Mouse (Mus musculus): Measurements from ENCODE around the gene Rae1. TPM values are rescaled to one million over a fixed set of nuclear protein-coding genes. Genes with fewer than 3 reads are reported as not detected.

Gene Rae1
- polyA plus RNA-seq, 1 experiment from 2014 or later, result 95.8 TPM

DNA sequence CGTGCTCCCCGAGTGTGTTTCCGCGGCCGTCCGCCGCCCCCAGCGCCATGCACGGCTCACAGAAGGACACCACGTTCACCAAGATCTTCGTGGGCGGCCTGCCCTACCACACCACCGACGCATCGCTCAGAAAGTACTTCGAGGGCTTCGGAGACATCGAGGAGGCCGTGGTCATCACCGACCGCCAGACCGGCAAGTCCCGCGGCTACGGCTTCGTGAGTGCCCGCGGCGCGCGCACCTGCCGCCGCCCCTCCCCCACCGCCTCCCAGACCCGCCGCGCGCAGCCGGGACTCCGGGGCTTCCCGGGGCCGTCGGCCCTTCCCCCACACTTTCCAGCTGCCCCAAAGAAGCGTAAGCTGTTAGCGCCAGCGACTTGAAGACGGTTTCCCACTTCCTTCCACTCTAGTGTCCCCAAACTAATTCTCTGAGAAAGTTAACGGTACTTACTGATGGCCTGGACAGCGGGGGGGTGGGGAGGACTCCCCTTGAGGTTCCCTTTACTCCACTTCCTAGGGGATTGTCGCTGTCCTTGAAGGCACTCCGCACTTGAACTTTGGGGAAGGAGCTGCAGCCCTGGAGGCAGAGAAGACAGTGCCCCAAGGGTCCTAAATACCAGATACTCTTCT lies 22.3 kb downstream of the Rae1 start:
- Histone ChIP-seq H3K9me3 (replicated peaks; ENCODE audit: control insufficient read depth, low read length) (no peaks in the 10 kb centered on the region), H3K27ac (ENCODE audit: low read length) (peak overlapping the region; percentile 80), H3K4me1 (ENCODE audit: control insufficient read depth, insufficient read depth, low read length) (peaks cover 70% of the 10 kb centered on the region), H3K9ac (ENCODE audit: low read length) (peak overlapping the region; percentile 82), H3K36me3 (ENCODE audit: control insufficient read depth, insufficient read depth) (peaks cover 14% of the 10 kb centered on the region; the same call in 1 of the 2 replicates), H3K4me2 (ENCODE audit: low read depth, low read length) (peak overlapping the region; percentile 91), H3K4me3 (ENCODE audit: low read length) (peak overlapping the region; percentile 91), H3K27me3 (ENCODE audit: control insufficient read depth, insufficient read depth, low read length) (no peaks in the 10 kb centered on the region)
- WGBS, result under 1% methylated on average over 48 of the region's 51 CpGs
- 0 out of 2 replicates have a peak, but pooled peaks have one; percentile 11 for ATAC-seq (replicated peaks; ENCODE audit: extremely low read depth, insufficient read depth, low FRiP score)

DNA sequence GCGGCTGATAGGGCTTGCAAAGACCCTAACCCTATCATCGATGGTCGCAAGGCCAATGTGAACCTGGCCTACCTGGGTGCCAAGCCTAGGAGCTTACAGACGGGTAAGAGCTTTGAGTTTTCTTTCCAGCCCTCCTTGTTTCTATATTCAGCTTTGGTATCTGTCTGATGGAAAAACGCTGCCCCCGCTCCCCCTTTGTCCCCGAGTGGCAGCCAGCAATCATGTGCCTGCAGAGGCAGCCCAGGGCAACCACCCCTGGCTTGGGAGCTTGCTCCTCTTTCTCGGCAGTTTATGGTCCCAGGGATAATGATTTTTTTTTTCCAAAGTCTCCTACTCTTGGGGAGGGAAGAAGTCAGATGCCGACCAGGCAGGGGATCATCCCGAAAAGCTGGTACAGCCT lies 22.9 kb downstream of the Rae1 start:
- WGBS, result 20% methylated on average over 10 of the region's 10 CpGs
- ATAC-seq (replicated peaks; ENCODE audit: extremely low read depth, insufficient read depth, low FRiP score), result no peak
- peak overlapping the region; percentile 82 for H3K9ac ChIP-seq (ENCODE audit: low read length)
- no peaks in the 10 kb centered on the region for H3K27me3 ChIP-seq (ENCODE audit: control insufficient read depth, insufficient read depth, low read length)
- peaks cover 17% of the 10 kb centered on the region; the same call in 1 of the 2 replicates for H3K36me3 ChIP-seq (ENCODE audit: control insufficient read depth, insufficient read depth)
- no peaks in the 10 kb centered on the region for H3K9me3 ChIP-seq (replicated peaks; ENCODE audit: control insufficient read depth, low read length)
- peak overlapping the region; percentile 80 for H3K27ac ChIP-seq (ENCODE audit: low read length)
- H3K4me1 ChIP-seq (ENCODE audit: control insufficient read depth, insufficient read depth, low read length), result peaks cover 74% of the 10 kb centered on the region
- peak overlapping the region; percentile 91 for H3K4me2 ChIP-seq (ENCODE audit: low read depth, low read length)
- peak overlapping the region; percentile 91 for H3K4me3 ChIP-seq (ENCODE audit: low read length)

DNA sequence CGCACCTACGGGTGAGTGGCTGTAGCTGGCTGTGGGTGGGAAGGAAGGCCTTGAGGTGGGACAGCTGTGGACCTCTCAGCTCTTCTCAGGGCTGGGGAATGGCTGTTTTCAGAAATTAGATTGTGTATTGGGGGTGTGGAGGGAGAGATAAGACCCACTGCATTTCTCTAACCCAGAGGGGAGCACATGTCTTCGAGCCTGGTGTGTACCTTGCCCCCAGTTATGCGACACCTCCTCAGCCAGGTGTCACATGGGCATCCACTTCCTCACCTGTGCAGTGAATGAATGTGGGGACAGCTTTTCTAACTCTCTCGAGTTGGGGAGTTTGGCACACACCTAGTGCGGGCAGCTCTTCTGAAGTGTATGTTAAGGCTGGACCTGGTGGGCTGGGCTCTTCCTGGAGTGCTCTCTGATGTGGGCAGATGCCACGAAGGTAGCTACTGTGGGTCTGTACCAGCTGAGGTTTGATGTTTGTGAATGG lies 23.5 kb downstream of the Rae1 start:
- ATAC-seq (replicated peaks; ENCODE audit: extremely low read depth, insufficient read depth, low FRiP score), result no peak
- Histone ChIP-seq H3K4me3 (ENCODE audit: low read length) (peak overlapping the region; percentile 91), H3K27me3 (ENCODE audit: control insufficient read depth, insufficient read depth, low read length) (no peaks in the 10 kb centered on the region), H3K36me3 (ENCODE audit: control insufficient read depth, insufficient read depth) (peaks cover 23% of the 10 kb centered on the region; the same call in 1 of the 2 replicates), H3K27ac (ENCODE audit: low read length) (peak overlapping the region; percentile 80), H3K9me3 (replicated peaks; ENCODE audit: control insufficient read depth, low read length) (no peaks in the 10 kb centered on the region), H3K4me1 (ENCODE audit: control insufficient read depth, insufficient read depth, low read length) (peaks cover 74% of the 10 kb centered on the region), H3K4me2 (ENCODE audit: low read depth, low read length) (peak overlapping the region; percentile 91), H3K9ac (ENCODE audit: low read length) (peak overlapping the region; percentile 82)
- 57% methylated on average over 7 of the region's 7 CpGs for WGBS

DNA sequence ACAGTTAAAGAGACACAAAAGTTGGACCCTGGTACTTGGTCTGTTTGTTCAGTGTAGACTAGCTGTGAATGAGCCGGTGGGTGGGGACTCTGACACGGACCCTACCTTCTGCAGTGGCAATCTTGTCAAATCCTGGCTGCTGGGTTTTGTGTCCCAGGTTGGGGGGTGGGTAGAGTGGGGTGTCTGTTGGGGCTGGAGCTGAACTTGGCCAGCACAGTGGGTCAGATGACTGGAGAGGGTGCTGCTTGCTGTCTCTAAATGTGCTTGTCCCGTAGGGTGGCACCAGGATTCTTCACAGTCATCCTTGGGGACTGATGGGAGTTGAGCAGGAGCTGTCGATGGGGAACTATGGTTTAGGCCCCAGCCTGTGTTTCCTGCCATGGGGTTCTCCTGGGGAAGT lies 24.0 kb downstream of the Rae1 start:
- 36% methylated on average over 4 of the region's 4 CpGs for WGBS
- no peak for ATAC-seq (replicated peaks; ENCODE audit: extremely low read depth, insufficient read depth, low FRiP score)
- peak overlapping the region; percentile 82 for H3K9ac ChIP-seq (ENCODE audit: low read length)
- H3K27ac ChIP-seq (ENCODE audit: low read length), result peak overlapping the region; percentile 80
- peak overlapping the region; percentile 91 for H3K4me2 ChIP-seq (ENCODE audit: low read depth, low read length)
- H3K4me3 ChIP-seq (ENCODE audit: low read length), result peak overlapping the region; percentile 91
- H3K36me3 ChIP-seq (ENCODE audit: control insufficient read depth, insufficient read depth), result peaks cover 27% of the 10 kb centered on the region; the same call in 1 of the 2 replicates
- no peaks in the 10 kb centered on the region for H3K9me3 ChIP-seq (replicated peaks; ENCODE audit: control insufficient read depth, low read length)
- H3K27me3 ChIP-seq (ENCODE audit: control insufficient read depth, insufficient read depth, low read length), result no peaks in the 10 kb centered on the region
- peaks cover 73% of the 10 kb centered on the region for H3K4me1 ChIP-seq (ENCODE audit: control insufficient read depth, insufficient read depth, low read length)

DNA sequence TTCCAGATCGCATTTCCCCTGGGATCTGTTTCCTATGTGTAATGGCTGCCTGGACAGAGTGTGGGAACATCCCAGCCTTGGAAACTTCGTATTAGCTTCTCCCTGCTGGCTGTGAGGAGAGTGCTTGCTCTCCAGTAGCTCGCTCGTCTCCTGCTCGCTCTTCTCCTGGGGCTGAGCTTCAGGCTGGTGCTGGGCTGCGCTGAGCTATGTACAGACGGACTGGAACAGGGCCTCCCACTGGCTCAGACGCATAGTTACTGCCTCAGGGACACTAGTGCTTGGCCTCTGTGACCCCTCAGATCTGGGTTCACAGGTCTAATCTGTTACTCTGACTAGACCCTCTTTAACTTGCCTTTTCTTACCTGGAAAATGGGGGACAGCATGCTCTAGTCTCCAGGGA lies 24.5 kb downstream of the Rae1 start:
- ATAC-seq (replicated peaks; ENCODE audit: extremely low read depth, insufficient read depth, low FRiP score), result no peak
- H3K27me3 ChIP-seq (ENCODE audit: control insufficient read depth, insufficient read depth, low read length), result no peaks in the 10 kb centered on the region
- H3K4me1 ChIP-seq (ENCODE audit: control insufficient read depth, insufficient read depth, low read length), result peaks cover 71% of the 10 kb centered on the region
- peak overlapping the region; percentile 91 for H3K4me3 ChIP-seq (ENCODE audit: low read length)
- H3K9ac ChIP-seq (ENCODE audit: low read length), result peak overlapping the region; percentile 82
- 52% methylated on average over 8 of the region's 8 CpGs for WGBS
- H3K27ac ChIP-seq (ENCODE audit: low read length), result peak overlapping the region; percentile 58
- peaks cover 27% of the 10 kb centered on the region; the same call in 1 of the 2 replicates for H3K36me3 ChIP-seq (ENCODE audit: control insufficient read depth, insufficient read depth)
- no peaks in the 10 kb centered on the region for H3K9me3 ChIP-seq (replicated peaks; ENCODE audit: control insufficient read depth, low read length)
- H3K4me2 ChIP-seq (ENCODE audit: low read depth, low read length), result peak overlapping the region; percentile 91

DNA sequence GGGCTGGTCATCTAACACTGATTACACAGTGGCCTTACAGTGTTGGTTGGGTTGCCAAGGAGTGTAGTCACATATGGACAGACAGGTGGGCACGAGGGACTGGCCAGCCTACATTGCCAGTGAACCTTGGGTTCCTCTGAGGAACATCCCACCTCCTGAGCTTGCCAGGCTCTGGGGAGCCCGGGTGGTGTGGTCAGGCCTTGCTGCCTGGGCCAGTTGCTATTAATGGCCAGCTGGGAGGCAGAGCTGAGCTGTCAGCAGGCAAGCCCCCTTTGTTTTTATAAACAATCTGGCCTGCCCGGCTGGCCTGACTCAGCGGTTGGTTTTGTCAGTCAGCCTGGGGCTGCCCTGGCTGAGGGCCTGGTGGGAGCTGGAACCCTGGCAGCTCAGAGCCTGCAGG lies 25.0 kb downstream of the Rae1 start:
- H3K27me3 ChIP-seq (ENCODE audit: control insufficient read depth, insufficient read depth, low read length), result no peaks in the 10 kb centered on the region
- H3K4me1 ChIP-seq (ENCODE audit: control insufficient read depth, insufficient read depth, low read length), result peaks cover 71% of the 10 kb centered on the region
- H3K4me2 ChIP-seq (ENCODE audit: low read depth, low read length), result peak overlapping the region; percentile 91
- peak overlapping the region; percentile 82 for H3K9ac ChIP-seq (ENCODE audit: low read length)
- no peak for ATAC-seq (replicated peaks; ENCODE audit: extremely low read depth, insufficient read depth, low FRiP score)
- peak overlapping the region; percentile 91 for H3K4me3 ChIP-seq (ENCODE audit: low read length)
- 21% methylated on average over 4 of the region's 4 CpGs for WGBS
- H3K36me3 ChIP-seq (ENCODE audit: control insufficient read depth, insufficient read depth), result peaks cover 28% of the 10 kb centered on the region; the same call in 1 of the 2 replicates
- H3K27ac ChIP-seq (ENCODE audit: low read length), result peak overlapping the region; percentile 58
- no peaks in the 10 kb centered on the region for H3K9me3 ChIP-seq (replicated peaks; ENCODE audit: control insufficient read depth, low read length)

DNA sequence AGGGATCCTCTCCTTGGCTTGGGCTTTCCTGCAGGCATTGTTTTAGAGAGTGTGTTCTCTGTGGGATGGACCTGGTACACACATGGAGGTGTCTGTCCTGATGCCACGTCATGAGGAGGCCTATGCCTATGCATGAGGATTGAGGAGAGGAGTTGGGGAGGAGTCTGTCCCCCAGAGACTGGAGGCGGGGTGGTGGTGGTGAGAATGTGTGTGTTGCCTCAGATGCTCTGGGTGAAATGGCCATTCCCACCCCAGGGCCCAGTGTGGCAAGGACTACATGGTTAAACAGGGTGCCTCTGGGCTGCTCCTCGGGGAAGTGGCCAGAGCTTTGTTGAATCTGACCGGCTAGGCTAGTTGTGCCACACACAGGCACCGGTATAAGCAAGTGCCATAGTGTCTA lies 26.4 kb downstream of the Rae1 start:
- Histone ChIP-seq H3K27ac (ENCODE audit: low read length) (peak overlapping the region; percentile 69), H3K4me2 (ENCODE audit: low read depth, low read length) (peak overlapping the region; percentile 91), H3K4me3 (ENCODE audit: low read length) (peak overlapping the region; percentile 26), H3K36me3 (ENCODE audit: control insufficient read depth, insufficient read depth) (peaks cover 35% of the 10 kb centered on the region; the same call in 1 of the 2 replicates), H3K27me3 (ENCODE audit: control insufficient read depth, insufficient read depth, low read length) (no peaks in the 10 kb centered on the region), H3K9me3 (replicated peaks; ENCODE audit: control insufficient read depth, low read length) (no peaks in the 10 kb centered on the region), H3K4me1 (ENCODE audit: control insufficient read depth, insufficient read depth, low read length) (peaks cover 78% of the 10 kb centered on the region), H3K9ac (ENCODE audit: low read length) (peak overlapping the region; percentile 82)
- 47% methylated on average over 5 of the region's 5 CpGs for WGBS
- ATAC-seq (replicated peaks; ENCODE audit: extremely low read depth, insufficient read depth, low FRiP score), result no peak

DNA sequence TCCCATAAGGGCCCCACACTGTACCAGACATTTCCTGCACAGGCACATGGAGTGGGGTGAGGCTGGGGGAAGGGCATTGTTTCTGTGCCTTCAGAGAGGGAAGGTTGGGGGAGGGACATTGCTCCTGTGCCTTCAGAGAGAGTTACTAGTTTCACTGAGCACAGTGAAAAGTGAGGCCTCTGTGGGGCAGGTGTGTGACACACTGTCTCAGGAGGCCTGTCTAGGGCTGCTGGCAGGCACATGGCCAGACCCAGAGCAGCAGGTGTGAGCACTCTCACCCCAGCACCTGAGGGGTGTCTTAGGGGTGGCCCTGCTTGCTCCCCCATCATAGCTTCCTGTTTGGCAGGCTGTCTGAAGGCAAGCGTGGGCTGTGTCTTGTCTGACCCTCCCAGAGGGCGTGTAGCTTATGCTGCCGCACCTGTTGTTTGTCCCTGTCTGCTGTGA lies 26.8 kb downstream of the Rae1 start:
- H3K9ac ChIP-seq (ENCODE audit: low read length), result peak overlapping the region; percentile 82
- H3K4me3 ChIP-seq (ENCODE audit: low read length), result peak overlapping the region; percentile 5; the same call in 1 of the 2 replicates

DNA sequence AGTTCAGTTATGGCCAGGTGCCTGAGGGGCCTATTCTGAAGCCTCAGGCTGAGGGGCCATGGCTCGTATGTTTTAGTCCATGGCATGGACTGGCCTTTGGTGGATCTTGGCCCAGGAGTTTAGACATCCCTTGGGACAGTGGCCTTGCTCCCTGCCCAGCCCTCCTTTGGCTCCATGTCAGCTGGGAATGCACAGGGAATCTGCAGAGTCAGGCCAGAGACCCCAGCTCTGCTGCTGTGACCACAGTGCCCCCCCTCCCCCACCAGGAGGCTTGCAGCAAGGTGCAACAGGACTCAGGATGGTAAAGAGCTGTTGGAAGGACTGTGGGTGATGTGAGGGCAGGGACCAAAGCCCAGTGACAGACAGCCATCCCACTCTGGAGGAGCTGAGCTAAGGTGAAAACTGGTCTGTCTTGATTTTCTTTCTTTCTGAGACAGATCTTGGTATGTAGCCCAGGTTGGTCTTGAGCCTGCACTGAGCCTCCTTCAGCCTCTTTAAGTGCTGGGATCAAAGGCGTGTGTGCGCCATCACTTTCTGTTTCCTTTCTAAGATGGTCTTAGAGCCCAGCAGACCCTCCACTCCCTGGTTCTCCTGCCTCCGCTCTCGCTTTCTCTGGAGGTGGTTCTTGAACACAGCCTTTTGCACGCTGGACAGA lies 27.4 kb downstream of the Rae1 start:
- Histone ChIP-seq H3K36me3 (ENCODE audit: control insufficient read depth, insufficient read depth) (peaks cover 45% of the 10 kb centered on the region), H3K9me3 (replicated peaks; ENCODE audit: control insufficient read depth, low read length) (no peaks in the 10 kb centered on the region), H3K4me1 (ENCODE audit: control insufficient read depth, insufficient read depth, low read length) (peaks cover 76% of the 10 kb centered on the region), H3K4me3 (ENCODE audit: low read length) (0 out of 2 replicates have a peak overlapping the region, but pooled peaks have one; percentile 5), H3K27ac (ENCODE audit: low read length) (peak overlapping the region; percentile 69), H3K27me3 (ENCODE audit: control insufficient read depth, insufficient read depth, low read length) (no peaks in the 10 kb centered on the region), H3K9ac (ENCODE audit: low read length) (peak overlapping the region; percentile 82), H3K4me2 (ENCODE audit: low read depth, low read length) (peak overlapping the region; percentile 91)
- no peak for ATAC-seq (replicated peaks; ENCODE audit: extremely low read depth, insufficient read depth, low FRiP score)
- WGBS, result 72% methylated on average over 6 of the region's 6 CpGs

More for the DNA sequence above, 26.8 kb downstream of the Rae1 start:
- Histone ChIP-seq H3K9me3 (replicated peaks; ENCODE audit: control insufficient read depth, low read length) (no peaks in the 10 kb centered on the region), H3K27me3 (ENCODE audit: control insufficient read depth, insufficient read depth, low read length) (no peaks in the 10 kb centered on the region), H3K36me3 (ENCODE audit: control insufficient read depth, insufficient read depth) (peaks cover 39% of the 10 kb centered on the region), H3K4me1 (ENCODE audit: control insufficient read depth, insufficient read depth, low read length) (peaks cover 76% of the 10 kb centered on the region), H3K4me2 (ENCODE audit: low read depth, low read length) (peak overlapping the region; percentile 91), H3K27ac (ENCODE audit: low read length) (peak overlapping the region; percentile 69; the same call in 1 of the 2 replicates)
- WGBS, result 59% methylated on average over 3 of the region's 3 CpGs
- peak; percentile 41 for ATAC-seq (replicated peaks; ENCODE audit: extremely low read depth, insufficient read depth, low FRiP score)
